Mouse (Mus musculus): Measurements from ENCODE around the gene Slc45a2. TPM values are rescaled to one million over a fixed set of nuclear protein-coding genes. Genes with fewer than 3 reads are reported as not detected.

Gene Slc45a2
- polyA plus RNA-seq, 1 experiment from 2014 or later, result not detected

GRCm38 (mm10) chr15:11003791-11004190 is 3.3 kb downstream of the Slc45a2 start:
- H3K27ac ChIP-seq (replicated peaks in 1 of 2; ENCODE audit: control insufficient read depth in 1 of 2, insufficient read depth in 1 of 2, low read depth in 2 of 2, low read length in 2 of 2), result no peak overlapping the region
- 84% methylated on average over 4 of the region's 4 CpGs for WGBS
- H3K36me3 ChIP-seq (ENCODE audit: control insufficient read depth, insufficient read depth, low read length), result no peaks in the 10 kb centered on the region
- no peaks in the 10 kb centered on the region for H3K27me3 ChIP-seq (ENCODE audit: control insufficient read depth, insufficient read depth, low read length)
- ATAC-seq (ENCODE audit: insufficient number of reproducible peaks, insufficient read depth, low FRiP score, low read depth), result no peak
- no peaks in the 10 kb centered on the region for H3K9me3 ChIP-seq (ENCODE audit: control insufficient read depth, low read length)
- peaks cover 0 to 3% of the 10 kb centered on the region in 2 experiments; a peak in 1 of 4 replicates for H3K4me1 ChIP-seq (ENCODE audit: control insufficient read depth in 2 of 2, insufficient read depth in 2 of 2, low read length in 2 of 2)
- H3K4me2 ChIP-seq (ENCODE audit: low read length), result no peak overlapping the region
- H3K4me3 ChIP-seq (ENCODE audit: control insufficient read depth in 1 of 2, insufficient read depth in 1 of 2, low read depth in 1 of 2, low read length in 2 of 2), result no peak overlapping the region
- H3K9ac ChIP-seq (ENCODE audit: low read length), result no peak overlapping the region

DNA sequence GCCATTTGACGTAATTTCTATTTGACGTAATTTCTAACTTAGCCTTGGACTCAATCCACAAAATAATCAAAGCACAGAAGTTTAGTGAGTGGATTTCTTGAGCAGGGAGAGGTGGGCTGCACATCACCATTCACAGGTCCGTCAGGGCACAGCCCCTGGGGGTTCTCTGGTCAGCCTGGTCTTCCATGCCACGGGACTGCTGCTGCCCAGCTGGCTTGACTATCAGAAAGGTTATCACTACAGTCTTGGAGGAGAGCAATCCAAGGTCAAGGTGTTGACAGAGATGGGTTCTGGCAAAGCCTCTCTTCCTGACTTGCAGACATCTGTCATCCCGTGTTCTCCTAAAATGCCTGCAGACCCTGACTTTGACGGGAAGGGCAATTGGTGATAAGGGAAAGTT is 4.1 kb downstream of the Slc45a2 start:
- Histone ChIP-seq H3K27ac (replicated peaks in 1 of 2; ENCODE audit: control insufficient read depth in 1 of 2, insufficient read depth in 1 of 2, low read depth in 2 of 2, low read length in 2 of 2) (no peak overlapping the region), H3K9me3 (ENCODE audit: control insufficient read depth, low read length) (no peaks in the 10 kb centered on the region), H3K36me3 (ENCODE audit: control insufficient read depth, insufficient read depth, low read length) (no peaks in the 10 kb centered on the region), H3K9ac (ENCODE audit: low read length) (no peak overlapping the region), H3K4me2 (ENCODE audit: low read length) (no peak overlapping the region), H3K27me3 (ENCODE audit: control insufficient read depth, insufficient read depth, low read length) (no peaks in the 10 kb centered on the region), H3K4me3 (ENCODE audit: control insufficient read depth in 1 of 2, insufficient read depth in 1 of 2, low read depth in 1 of 2, low read length in 2 of 2) (no peak overlapping the region), H3K4me1 (ENCODE audit: control insufficient read depth in 2 of 2, insufficient read depth in 2 of 2, low read length in 2 of 2) (peaks cover 0 to 3% of the 10 kb centered on the region in 2 experiments; a peak in 1 of 4 replicates)
- no peak for ATAC-seq (ENCODE audit: insufficient number of reproducible peaks, insufficient read depth, low FRiP score, low read depth)
- WGBS, result 39% methylated on average over 6 of the region's 6 CpGs

DNA sequence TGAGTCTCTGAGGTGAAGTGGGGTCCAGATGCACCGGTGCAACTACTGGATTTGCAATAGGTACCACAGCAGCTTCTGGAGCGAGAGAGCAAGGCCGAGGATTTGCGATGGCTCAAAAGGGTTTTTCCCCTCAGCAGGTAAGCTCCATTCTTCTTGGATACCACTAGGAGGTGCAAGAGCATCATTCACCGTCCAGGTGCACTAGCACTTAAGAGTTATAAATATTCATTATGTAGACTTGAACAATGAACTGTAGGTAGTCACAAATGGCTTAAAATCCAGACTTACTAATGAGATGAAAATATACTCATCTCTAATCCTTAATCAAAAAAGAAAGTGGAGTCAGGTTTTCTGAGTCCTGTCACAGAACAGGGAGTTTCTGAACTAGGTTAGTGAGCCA is 8.2 kb downstream of the Slc45a2 start:
- Histone ChIP-seq H3K27ac (replicated peaks in 1 of 2; ENCODE audit: control insufficient read depth in 1 of 2, insufficient read depth in 1 of 2, low read depth in 2 of 2, low read length in 2 of 2) (no peak overlapping the region), H3K36me3 (ENCODE audit: control insufficient read depth, insufficient read depth, low read length) (no peaks in the 10 kb centered on the region), H3K4me1 (ENCODE audit: control insufficient read depth in 2 of 2, insufficient read depth in 2 of 2, low read length in 2 of 2) (no peaks in the 10 kb centered on the region), H3K9me3 (ENCODE audit: control insufficient read depth, low read length) (no peaks in the 10 kb centered on the region), H3K9ac (ENCODE audit: low read length) (no peak overlapping the region), H3K27me3 (ENCODE audit: control insufficient read depth, insufficient read depth, low read length) (no peaks in the 10 kb centered on the region), H3K4me2 (ENCODE audit: low read length) (no peak overlapping the region), H3K4me3 (ENCODE audit: control insufficient read depth in 1 of 2, insufficient read depth in 1 of 2, low read depth in 1 of 2, low read length in 2 of 2) (no peak overlapping the region)
- WGBS, result 25% methylated on average over 5 of the region's 5 CpGs
- no peak for ATAC-seq (ENCODE audit: insufficient number of reproducible peaks, insufficient read depth, low FRiP score, low read depth)

DNA sequence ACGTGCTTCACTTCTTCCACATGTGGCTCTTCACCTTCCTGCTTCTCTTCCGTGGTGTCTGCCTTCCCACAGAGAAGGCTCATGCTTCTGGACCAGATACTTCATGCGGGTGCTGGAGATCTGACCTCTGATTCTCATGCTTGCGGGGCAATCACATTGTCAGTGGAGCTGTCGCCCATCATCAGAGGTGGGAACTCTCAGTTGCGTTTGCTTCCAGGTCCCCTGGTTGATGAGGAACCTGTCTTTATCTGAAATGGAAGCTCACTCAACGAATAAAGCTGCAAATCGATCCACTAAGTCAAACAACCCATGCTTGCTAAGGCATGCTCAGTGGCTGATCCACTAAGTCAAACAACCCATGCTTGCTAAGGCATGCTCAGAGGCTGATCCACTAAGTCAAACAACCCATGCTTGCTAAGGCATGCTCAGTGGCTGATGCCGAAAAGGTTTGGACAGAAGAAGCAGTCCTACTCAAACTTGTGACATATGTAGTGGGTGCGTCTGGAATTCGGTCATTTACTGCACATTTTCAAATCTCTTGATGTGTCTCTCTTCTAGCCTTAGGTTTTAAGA is 10.5 kb downstream of the Slc45a2 start:
- Histone ChIP-seq H3K9ac (ENCODE audit: low read length) (no peak overlapping the region), H3K4me2 (ENCODE audit: low read length) (no peak overlapping the region), H3K4me3 (ENCODE audit: control insufficient read depth in 1 of 2, insufficient read depth in 1 of 2, low read depth in 1 of 2, low read length in 2 of 2) (no peak overlapping the region), H3K4me1 (ENCODE audit: control insufficient read depth in 2 of 2, insufficient read depth in 2 of 2, low read length in 2 of 2) (no peaks in the 10 kb centered on the region), H3K27me3 (ENCODE audit: control insufficient read depth, insufficient read depth, low read length) (no peaks in the 10 kb centered on the region), H3K36me3 (ENCODE audit: control insufficient read depth, insufficient read depth, low read length) (no peaks in the 10 kb centered on the region), H3K27ac (replicated peaks in 1 of 2; ENCODE audit: control insufficient read depth in 1 of 2, insufficient read depth in 1 of 2, low read depth in 2 of 2, low read length in 2 of 2) (no peak overlapping the region), H3K9me3 (ENCODE audit: control insufficient read depth, low read length) (no peaks in the 10 kb centered on the region)
- ATAC-seq (ENCODE audit: insufficient number of reproducible peaks, insufficient read depth, low FRiP score, low read depth), result no peak
- 82% methylated on average over 11 of the region's 11 CpGs for WGBS

GRCm38 (mm10) chr15:11014931-11015330 is 14.4 kb downstream of the Slc45a2 start:
- 21% methylated on average over 2 of the region's 2 CpGs for WGBS
- H3K27me3 ChIP-seq (ENCODE audit: control insufficient read depth, insufficient read depth, low read length), result no peaks in the 10 kb centered on the region
- no peaks in the 10 kb centered on the region for H3K4me1 ChIP-seq (ENCODE audit: control insufficient read depth in 2 of 2, insufficient read depth in 2 of 2, low read length in 2 of 2)
- no peak overlapping the region for H3K27ac ChIP-seq (replicated peaks in 1 of 2; ENCODE audit: control insufficient read depth in 1 of 2, insufficient read depth in 1 of 2, low read depth in 2 of 2, low read length in 2 of 2)
- no peak overlapping the region for H3K9ac ChIP-seq (ENCODE audit: low read length)
- H3K36me3 ChIP-seq (ENCODE audit: control insufficient read depth, insufficient read depth, low read length), result no peaks in the 10 kb centered on the region
- no peaks in the 10 kb centered on the region for H3K9me3 ChIP-seq (ENCODE audit: control insufficient read depth, low read length)
- H3K4me2 ChIP-seq (ENCODE audit: low read length), result no peak overlapping the region
- no peak overlapping the region for H3K4me3 ChIP-seq (ENCODE audit: control insufficient read depth in 1 of 2, insufficient read depth in 1 of 2, low read depth in 1 of 2, low read length in 2 of 2)
- no peak for ATAC-seq (ENCODE audit: insufficient number of reproducible peaks, insufficient read depth, low FRiP score, low read depth)

DNA sequence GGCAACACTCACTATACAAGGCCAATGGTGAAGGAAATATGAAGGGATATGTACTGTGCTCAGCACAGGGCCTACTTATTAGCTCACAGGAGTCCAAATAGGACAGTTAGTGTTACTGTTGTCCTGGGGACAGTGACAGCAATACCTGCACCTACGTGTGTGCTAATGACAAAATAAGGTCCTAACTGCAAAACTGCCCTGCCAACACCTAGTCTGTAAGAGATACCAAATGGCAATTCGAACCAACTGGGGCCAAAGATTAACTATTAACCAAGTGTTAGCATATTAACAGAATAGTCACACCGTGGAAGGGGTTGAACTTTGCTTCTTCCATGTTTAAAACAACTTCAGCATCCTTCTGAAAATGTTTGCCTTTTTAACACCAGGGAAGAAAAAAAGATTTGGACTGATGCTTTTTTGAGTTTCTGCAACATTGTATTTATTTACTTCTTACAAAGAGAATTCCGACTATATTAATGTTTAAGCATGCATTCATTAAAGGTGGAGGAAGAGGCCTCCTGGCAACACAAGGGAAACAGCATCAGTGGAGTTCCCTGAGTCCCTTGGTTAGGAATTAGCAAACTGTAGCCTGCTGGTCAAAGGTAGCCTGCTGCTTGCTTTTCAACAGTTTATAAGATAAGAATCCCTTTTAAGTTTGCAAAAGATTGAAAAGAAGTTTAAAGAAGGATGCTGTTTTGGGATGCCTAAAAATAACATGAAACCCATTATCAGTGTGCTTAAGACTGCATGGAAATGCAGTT is 26.5 kb downstream of the Slc45a2 start:
- Histone ChIP-seq H3K27ac (replicated peaks in 1 of 2; ENCODE audit: control insufficient read depth in 1 of 2, insufficient read depth in 1 of 2, low read depth in 2 of 2, low read length in 2 of 2) (no peak overlapping the region), H3K36me3 (ENCODE audit: control insufficient read depth, insufficient read depth, low read length) (no peaks in the 10 kb centered on the region), H3K4me1 (ENCODE audit: control insufficient read depth in 2 of 2, insufficient read depth in 2 of 2, low read length in 2 of 2) (no peaks in the 10 kb centered on the region), H3K27me3 (ENCODE audit: control insufficient read depth, insufficient read depth, low read length) (no peaks in the 10 kb centered on the region), H3K9ac (ENCODE audit: low read length) (no peak overlapping the region), H3K4me2 (ENCODE audit: low read length) (no peak overlapping the region), H3K9me3 (ENCODE audit: control insufficient read depth, low read length) (no peaks in the 10 kb centered on the region), H3K4me3 (ENCODE audit: control insufficient read depth in 1 of 2, insufficient read depth in 1 of 2, low read depth in 1 of 2, low read length in 2 of 2) (no peak overlapping the region)
- 62% methylated on average over 4 of the region's 4 CpGs for WGBS
- ATAC-seq (ENCODE audit: insufficient number of reproducible peaks, insufficient read depth, low FRiP score, low read depth), result no peak

DNA sequence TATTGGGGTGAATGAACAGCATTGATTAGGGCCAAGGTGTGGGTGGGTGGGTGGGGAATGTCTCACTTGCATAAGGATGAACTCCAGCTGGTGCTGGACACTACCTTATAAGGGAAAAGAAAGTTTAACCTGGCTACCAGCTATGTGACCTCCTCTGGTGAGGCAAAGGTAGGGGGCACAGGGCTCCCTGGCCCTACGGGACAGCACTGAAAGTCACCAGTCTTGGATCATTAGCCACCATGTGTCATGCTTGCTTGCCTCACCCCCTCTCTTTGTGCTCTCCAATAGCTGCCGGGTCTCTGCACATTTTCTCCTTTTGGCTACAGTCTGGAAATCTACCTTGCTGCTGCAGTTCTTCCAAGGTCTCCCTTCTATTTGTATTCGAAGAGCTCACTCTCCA is 29.7 kb downstream of the Slc45a2 start:
- Histone ChIP-seq H3K4me2 (ENCODE audit: low read length) (no peak overlapping the region), H3K9me3 (ENCODE audit: control insufficient read depth, low read length) (no peaks in the 10 kb centered on the region), H3K4me1 (ENCODE audit: control insufficient read depth in 2 of 2, insufficient read depth in 2 of 2, low read length in 2 of 2) (no peaks in the 10 kb centered on the region), H3K4me3 (ENCODE audit: control insufficient read depth in 1 of 2, insufficient read depth in 1 of 2, low read depth in 1 of 2, low read length in 2 of 2) (no peak overlapping the region), H3K9ac (ENCODE audit: low read length) (no peak overlapping the region), H3K27ac (replicated peaks in 1 of 2; ENCODE audit: control insufficient read depth in 1 of 2, insufficient read depth in 1 of 2, low read depth in 2 of 2, low read length in 2 of 2) (no peak overlapping the region), H3K36me3 (ENCODE audit: control insufficient read depth, insufficient read depth, low read length) (no peaks in the 10 kb centered on the region), H3K27me3 (ENCODE audit: control insufficient read depth, insufficient read depth, low read length) (peaks cover 16% of the 10 kb centered on the region)
- 64% methylated on average over 3 of the region's 3 CpGs for WGBS
- no peak for ATAC-seq (ENCODE audit: insufficient number of reproducible peaks, insufficient read depth, low FRiP score, low read depth)
